Mouse (Mus musculus) retina, postnatal 7 days (tissue): Measurements from ENCODE around the gene Zic1.

Source experiments
- DNase-seq: peaks from one replicate; pipeline ENCODE4 v3.0.0-alpha.2; 2012; ENCODE audit warnings: low read depth, low spot score

Gene Zic1

GRCm38 (mm10) chr9:91368946-91369292 is 3.3 kb upstream of the Zic1 start:
- DNase-seq = no peak

- DNase-seq = no peak
These were observed 2.5 kb upstream of the Zic1 start for GRCm38 (mm10) chr9:91368150-91368549.

GRCm38 (mm10) chr9:91366999-91367811 is 1.6 kb upstream of the Zic1 start:
- DNase-seq = no peak

- DNase-seq = no peak
These were observed 802 bp upstream of the Zic1 start for GRCm38 (mm10) chr9:91366226-91366998.

- DNase-seq = no peak
These were observed 574 bp downstream of the Zic1 start for GRCm38 (mm10) chr9:91364971-91365501.

GRCm38 (mm10) chr9:91364127-91364970 is 1.3 kb downstream of the Zic1 start:
- no peak for DNase-seq

GRCm38 (mm10) chr9:91363814-91364126 is 1.8 kb downstream of the Zic1 start:
- no peak for DNase-seq

- DNase-seq = no peak
These were observed 2.4 kb downstream of the Zic1 start for GRCm38 (mm10) chr9:91363011-91363730.

GRCm38 (mm10) chr9:91361856-91362601 is 3.6 kb downstream of the Zic1 start, which contains the start of gene Zic4:
Gene Zic4 (plus strand): TSS chr9:91362413.
- DNase-seq = no peak

- no peak for DNase-seq
These were observed 4.4 kb downstream of the Zic1 start for GRCm38 (mm10) chr9:91361033-91361855.

- no peak for DNase-seq
These were observed 5.2 kb downstream of the Zic1 start for GRCm38 (mm10) chr9:91360151-91361032.

- no peak for DNase-seq
These were observed 6.5 kb downstream of the Zic1 start for GRCm38 (mm10) chr9:91358851-91359687.

- no peak for DNase-seq
These were observed 8.3 kb downstream of the Zic1 start for GRCm38 (mm10) chr9:91357321-91357720.

- DNase-seq = no peak
These were observed 9.3 kb downstream of the Zic1 start for GRCm38 (mm10) chr9:91356353-91356740.

- DNase-seq = no peak
These were observed 9.8 kb downstream of the Zic1 start for GRCm38 (mm10) chr9:91355629-91356352.

GRCm38 (mm10) chr9:91355270-91355589 is 10.4 kb downstream of the Zic1 start:
- DNase-seq = no peak
